ENCODE assay signal across 26 mouse cellular contexts in the genomic region with DNA sequence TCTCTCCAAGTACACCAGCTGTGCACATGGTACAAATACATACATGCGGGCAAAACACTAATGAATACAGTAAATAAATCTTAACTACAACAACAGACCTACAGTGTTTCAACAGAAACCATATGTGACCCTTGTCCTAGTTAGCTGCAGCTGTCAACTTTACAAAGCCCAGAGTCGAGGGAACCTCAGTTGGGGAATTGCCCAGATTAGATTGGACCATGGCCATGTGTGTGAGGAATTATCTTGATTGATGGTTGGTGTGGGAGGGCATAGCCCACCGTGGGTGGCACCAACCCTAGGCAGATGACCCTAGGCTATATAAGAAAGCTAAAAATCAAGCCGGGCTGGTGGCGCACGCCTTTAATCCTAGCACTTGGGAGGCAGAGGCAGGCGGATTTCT. TPM values are rescaled to one million over a fixed set of nuclear protein-coding genes. Genes with fewer than 3 reads are reported as not detected.
DNase-seq lines count a peak whose midpoint lies in the region; ATAC-seq lines count a peak whose summit lies in the region.
"Had no signal": no experiment of that assay in that cellular context is flagged by ENCODE, and none has a peak within 500 bp of the region (broad histone marks: within the 10 kb centered on the region; RNA-seq: fewer than 3 reads in every experiment).

No protein-coding gene starts in this region.

- no peak overlapping the region for H3K9ac ChIP-seq in limb, embryonic 11.5 days (ENCODE audit: low read length)
- H3K9ac ChIP-seq in embryonic facial prominence, embryonic 15.5 days: no peak overlapping the region
- H3K9ac ChIP-seq in neural tube, embryonic 15.5 days (replicated peaks): no peak overlapping the region
- H3K9ac ChIP-seq: heart, embryonic 13.5 days; hindbrain, embryonic 14.5 days had no signal

- peak; percentile 29 for DNase-seq in embryo, embryonic 10.5 days (ENCODE audit: low spot score)
- no peak for DNase-seq in embryo, embryonic 9.5 days (ENCODE audit: extremely low spot score)
- no peak for DNase-seq in limb, embryonic 11.5 days (ENCODE audit: low spot score)
- no peak for DNase-seq in limb, embryonic 10.5 days (ENCODE audit: low spot score)
- peak; percentile 71 for DNase-seq in NIH3T3 (ENCODE audit: low read depth)
- DNase-seq: cerebellum, adult 18-20 months; gastrocnemius, postnatal 10 days; kidney, adult 18-20 months; layer of hippocampus, adult 9-11 months; lung, adult 2 months; lung, postnatal 36 days; midbrain, embryonic 14.5 days; retina, postnatal 1 day; right cerebral cortex, postnatal 25 days; spleen, adult 18-20 months; thymus, postnatal 14 days had no signal

- no peak overlapping the region for H3K27ac ChIP-seq in limb, embryonic 11.5 days (replicated peaks; ENCODE audit: low read depth, low read length)
- no peak overlapping the region for H3K27ac ChIP-seq in limb, embryonic 10.5 days
- H3K27ac ChIP-seq in embryonic facial prominence, embryonic 15.5 days (replicated peaks): no peak overlapping the region
- H3K27ac ChIP-seq in neural tube, embryonic 15.5 days (replicated peaks): no peak overlapping the region
- H3K27ac ChIP-seq: heart, embryonic 13.5 days; hindbrain, embryonic 14.5 days; left cerebral cortex, adult 2 months; neural tube, embryonic 12.5 days had no signal

- WGBS in limb, embryonic 11.5 days: 70% methylated on average over 7 of the region's 7 CpGs
- 77% methylated on average over 7 of the region's 7 CpGs for WGBS in limb, embryonic 10.5 days
- WGBS in embryonic facial prominence, embryonic 15.5 days: 71% methylated on average over 7 of the region's 7 CpGs
- WGBS in neural tube, embryonic 15.5 days: 85% methylated on average over 7 of the region's 7 CpGs

- no peaks in the 10 kb centered on the region for H3K27me3 ChIP-seq in limb, embryonic 11.5 days (ENCODE audit: control insufficient read depth, insufficient read depth, low read length)
- no peaks in the 10 kb centered on the region for H3K27me3 ChIP-seq in limb, embryonic 10.5 days (ENCODE audit: low read depth, poor library complexity, severe bottlenecking)
- no peaks in the 10 kb centered on the region for H3K27me3 ChIP-seq in embryonic facial prominence, embryonic 15.5 days
- no peaks in the 10 kb centered on the region for H3K27me3 ChIP-seq in neural tube, embryonic 15.5 days (replicated peaks)
- H3K27me3 ChIP-seq: heart, embryonic 13.5 days; neural tube, embryonic 12.5 days had no signal

- H3K4me1 ChIP-seq in limb, embryonic 11.5 days (ENCODE audit: control insufficient read depth, insufficient read depth, low read length): peaks cover 7% of the 10 kb centered on the region
- H3K4me1 ChIP-seq in limb, embryonic 10.5 days: peaks cover 11% of the 10 kb centered on the region
- peaks cover 6% of the 10 kb centered on the region for H3K4me1 ChIP-seq in embryonic facial prominence, embryonic 15.5 days
- H3K4me1 ChIP-seq in neural tube, embryonic 15.5 days: peaks cover 7% of the 10 kb centered on the region

- H3K36me3 ChIP-seq in limb, embryonic 11.5 days (ENCODE audit: control insufficient read depth, insufficient read depth, low read length): peaks cover 45% of the 10 kb centered on the region
- H3K36me3 ChIP-seq in limb, embryonic 10.5 days: peaks cover 86% of the 10 kb centered on the region
- H3K36me3 ChIP-seq in embryonic facial prominence, embryonic 15.5 days: peaks cover 71% of the 10 kb centered on the region
- peaks cover 71% of the 10 kb centered on the region for H3K36me3 ChIP-seq in neural tube, embryonic 15.5 days

- no peak overlapping the region for H3K4me3 ChIP-seq in limb, embryonic 11.5 days (ENCODE audit: low read depth, low read length)
- no peak overlapping the region for H3K4me3 ChIP-seq in limb, embryonic 10.5 days
- H3K4me3 ChIP-seq in embryonic facial prominence, embryonic 15.5 days (replicated peaks): no peak overlapping the region
- H3K4me3 ChIP-seq in neural tube, embryonic 15.5 days (replicated peaks): no peak overlapping the region
- H3K4me3 ChIP-seq: heart, embryonic 13.5 days; left cerebral cortex, adult 2 months; neural tube, embryonic 12.5 days had no signal

- peak; percentile 57 for ATAC-seq in limb, embryonic 11.5 days (ENCODE audit: insufficient number of reproducible peaks, low FRiP score, low TSS enrichment, low read depth)
- peak; percentile 54; the same call in 1 of the 2 replicates for ATAC-seq in embryonic facial prominence, embryonic 15.5 days (ENCODE audit: insufficient number of reproducible peaks, low FRiP score, low TSS enrichment, low read depth)
- ATAC-seq in neural tube, embryonic 15.5 days (ENCODE audit: low FRiP score): no peak
- ATAC-seq in monocyte, adult 5-6 weeks (replicated peaks; ENCODE audit: insufficient number of reproducible peaks, low FRiP score, low TSS enrichment, poor library complexity, severe bottlenecking): no peak
- ATAC-seq: activated CD4-positive, CD25-positive, alpha-beta regulatory T cell, adult 4 months; inflammation-experienced regulatory T-cells, adult 6 months had no signal

- H3K4me2 ChIP-seq in limb, embryonic 11.5 days (ENCODE audit: low read depth, severe bottlenecking): no peak overlapping the region
- H3K4me2 ChIP-seq in embryonic facial prominence, embryonic 15.5 days (replicated peaks): no peak overlapping the region
- H3K4me2 ChIP-seq in neural tube, embryonic 15.5 days: no peak overlapping the region
- H3K4me2 ChIP-seq: heart, embryonic 13.5 days; hindbrain, embryonic 14.5 days; liver, embryonic 11.5 days; neural tube, embryonic 12.5 days had no signal

- no peaks in the 10 kb centered on the region; the same call in 1 of the 2 replicates for H3K9me3 ChIP-seq in limb, embryonic 11.5 days (ENCODE audit: control insufficient read depth, low read length)
- H3K9me3 ChIP-seq in limb, embryonic 10.5 days (replicated peaks): no peaks in the 10 kb centered on the region
- no peaks in the 10 kb centered on the region for H3K9me3 ChIP-seq in embryonic facial prominence, embryonic 15.5 days (replicated peaks)
- H3K9me3 ChIP-seq in neural tube, embryonic 15.5 days (replicated peaks): no peaks in the 10 kb centered on the region
- H3K9me3 ChIP-seq: heart, embryonic 13.5 days; neural tube, embryonic 12.5 days had no signal

RNA-seq across cellular contexts. Expression of a gene that starts 5.8 kb away (rescaled TPM):
- polyA plus RNA-seq in limb, embryonic 11.5 days (2014; fragmentation: Nextera tagmentation; extraction: Ambion mirVana): 176 and 180 TPM in 2 replicates
- 195 and 206 TPM in 2 replicates for polyA plus RNA-seq in limb, embryonic 10.5 days (2016; fragmentation: Nextera tagmentation; extraction: Ambion mirVana)
- polyA plus RNA-seq in embryonic facial prominence, embryonic 15.5 days (2015; fragmentation: Nextera tagmentation; extraction: Ambion mirVana): 138 and 139 TPM in 2 replicates
- 154 and 162 TPM in 2 replicates for polyA plus RNA-seq in neural tube, embryonic 15.5 days (2015; fragmentation: Nextera tagmentation; extraction: Ambion mirVana)
- total RNA-seq in monocyte, adult 5-6 weeks (2017): 42.1 to 57.3 TPM (median 52.1 TPM) in 3 replicates

RNA-seq across cellular contexts. Expression of a gene that starts 15.6 kb away (rescaled TPM):
- polyA plus RNA-seq in limb, embryonic 11.5 days (2014; fragmentation: Nextera tagmentation; extraction: Ambion mirVana): 119 and 127 TPM in 2 replicates
- 125 and 156 TPM in 2 replicates for polyA plus RNA-seq in limb, embryonic 10.5 days (2016; fragmentation: Nextera tagmentation; extraction: Ambion mirVana)
- 135 and 140 TPM in 2 replicates for polyA plus RNA-seq in embryonic facial prominence, embryonic 15.5 days (2015; fragmentation: Nextera tagmentation; extraction: Ambion mirVana)
- polyA plus RNA-seq in neural tube, embryonic 15.5 days (2015; fragmentation: Nextera tagmentation; extraction: Ambion mirVana): 84.5 and 93.4 TPM in 2 replicates
- total RNA-seq in monocyte, adult 5-6 weeks (2017): 77.0 to 164 TPM (median 136 TPM) in 3 replicates

RNA-seq across cellular contexts. Expression of a gene that starts 49.7 kb away (rescaled TPM):
- 86.8 and 89.2 TPM in 2 replicates for polyA plus RNA-seq in limb, embryonic 11.5 days (2014; fragmentation: Nextera tagmentation; extraction: Ambion mirVana)
- 83.4 and 95.9 TPM in 2 replicates for polyA plus RNA-seq in limb, embryonic 10.5 days (2016; fragmentation: Nextera tagmentation; extraction: Ambion mirVana)
- 117 and 121 TPM in 2 replicates for polyA plus RNA-seq in embryonic facial prominence, embryonic 15.5 days (2015; fragmentation: Nextera tagmentation; extraction: Ambion mirVana)
- 100 and 109 TPM in 2 replicates for polyA plus RNA-seq in neural tube, embryonic 15.5 days (2015; fragmentation: Nextera tagmentation; extraction: Ambion mirVana)
- 47.2 to 70.4 TPM (median 56.3 TPM) in 3 replicates for total RNA-seq in monocyte, adult 5-6 weeks (2017)

RNA-seq across cellular contexts. Expression of a gene that starts 50.0 kb away (rescaled TPM):
- 173 and 197 TPM in 2 replicates for polyA plus RNA-seq in limb, embryonic 11.5 days (2014; fragmentation: Nextera tagmentation; extraction: Ambion mirVana)
- 155 and 201 TPM in 2 replicates for polyA plus RNA-seq in limb, embryonic 10.5 days (2016; fragmentation: Nextera tagmentation; extraction: Ambion mirVana)
- polyA plus RNA-seq in embryonic facial prominence, embryonic 15.5 days (2015; fragmentation: Nextera tagmentation; extraction: Ambion mirVana): 231 and 235 TPM in 2 replicates
- polyA plus RNA-seq in neural tube, embryonic 15.5 days (2015; fragmentation: Nextera tagmentation; extraction: Ambion mirVana): 174 and 182 TPM in 2 replicates
- total RNA-seq in monocyte, adult 5-6 weeks (2017): 154 to 190 TPM (median 159 TPM) in 3 replicates

Comparison
In these comparisons a context has a peak if more than half of its experiments do, and no peak if none do; other contexts are left out.
1. DNase-seq: peak in embryo, embryonic 10.5 days (single experiment) and NIH3T3 (single experiment); none in embryo, embryonic 9.5 days (single experiment), limb, embryonic 11.5 days (single experiment) and limb, embryonic 10.5 days (single experiment).
2. ATAC-seq: peak in limb, embryonic 11.5 days (single experiment) and embryonic facial prominence, embryonic 15.5 days (single experiment); none in neural tube, embryonic 15.5 days (single experiment) and monocyte, adult 5-6 weeks (single experiment).